Mouse (Mus musculus): ENCODE data around the gene Scyl3.

DNA sequence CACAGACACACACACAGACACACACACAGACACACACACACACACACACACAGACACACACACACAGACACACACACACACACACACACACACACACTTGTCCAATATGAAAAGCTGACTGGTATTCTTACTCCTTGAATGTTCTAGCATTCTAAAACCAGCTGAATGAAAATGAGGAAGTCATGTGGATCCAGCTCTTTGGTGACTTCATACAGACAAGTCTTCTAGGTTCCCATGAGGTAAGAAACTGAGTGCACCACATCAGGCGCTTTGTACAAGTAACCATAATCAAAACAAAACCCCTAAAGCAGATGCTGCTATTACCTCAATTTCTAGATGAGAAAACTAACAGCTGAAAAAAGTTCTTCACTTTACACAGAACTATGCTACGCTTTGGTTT, 46.2 kb downstream of the Scyl3 start:
- no peak for TF ChIP-seq CTCF (IDR thresholded peaks at IDR 0.05)
- TF ChIP-seq EP300 (IDR thresholded peaks at IDR 0.05): no peak
